Mouse (Mus musculus): ENCODE measurements around the gene Chmp3. TPM values are rescaled to one million over a fixed set of nuclear protein-coding genes. Genes with fewer than 3 reads are reported as not detected.

Gene Chmp3
- total and polyA plus RNA-seq, 2 experiments from 2014 or later, result 46.1 to 62.5 TPM

GRCm38 (mm10) chr6:71530176-71530575, 13.4 kb upstream of the Chmp3 start:
- Histone ChIP-seq H3K4me2 (ENCODE audit: low read depth, low read length) (no peak overlapping the region), H3K4me3 (ENCODE audit: low read depth, low read length) (no peak overlapping the region), H3K9me3 (replicated peaks; ENCODE audit: control insufficient read depth, low read length) (no peaks in the 10 kb centered on the region), H3K27me3 (ENCODE audit: control insufficient read depth, insufficient read depth, low read length) (no peaks in the 10 kb centered on the region), H3K4me1 (ENCODE audit: control insufficient read depth, insufficient read depth) (no peaks in the 10 kb centered on the region), H3K36me3 (replicated peaks; ENCODE audit: control insufficient read depth, insufficient read depth, low read length) (no peaks in the 10 kb centered on the region), H3K27ac (ENCODE audit: low read depth) (no peak overlapping the region), H3K9ac (replicated peaks; ENCODE audit: low read depth, low read length) (no peak overlapping the region)
- ATAC-seq (ENCODE audit: insufficient read depth, low read depth) (no peak), DNase-seq (ENCODE audit: low spot score) (no peak)
- TF ChIP-seq CTCF (IDR thresholded peaks at IDR 0.05; ENCODE audit: low read depth), result no peak
- TF ChIP-seq EP300 (IDR thresholded peaks at IDR 0.05; ENCODE audit: low read depth), result no peak
- WGBS, result 82% methylated on average over 8 of the region's 8 CpGs

- no peaks in the 10 kb centered on the region for H3K27me3 ChIP-seq (ENCODE audit: control insufficient read depth, insufficient read depth, low read length)
- no peak overlapping the region for H3K27ac ChIP-seq (ENCODE audit: low read depth)
- no peak overlapping the region for H3K4me3 ChIP-seq (ENCODE audit: low read depth, low read length)
- peak; percentile 51; the same call in 1 of the 2 replicates for ATAC-seq (ENCODE audit: insufficient read depth, low read depth)
- no peaks in the 10 kb centered on the region for H3K36me3 ChIP-seq (replicated peaks; ENCODE audit: control insufficient read depth, insufficient read depth, low read length)
- H3K4me2 ChIP-seq (ENCODE audit: low read depth, low read length), result no peak overlapping the region
- no peak for TF ChIP-seq EP300 (IDR thresholded peaks at IDR 0.05; ENCODE audit: low read depth)
- TF ChIP-seq CTCF (IDR thresholded peaks at IDR 0.05; ENCODE audit: low read depth), result no peak
- no peaks in the 10 kb centered on the region for H3K4me1 ChIP-seq (ENCODE audit: control insufficient read depth, insufficient read depth)
- DNase-seq (ENCODE audit: low spot score), result peak; percentile 53
- H3K9me3 ChIP-seq (replicated peaks; ENCODE audit: control insufficient read depth, low read length), result no peaks in the 10 kb centered on the region
- H3K9ac ChIP-seq (replicated peaks; ENCODE audit: low read depth, low read length), result no peak overlapping the region
Measured at GRCm38 (mm10) chr6:71537286-71537685, 6.3 kb upstream of the Chmp3 start.

- DNase-seq (ENCODE audit: low spot score) (peak; percentile 66), ATAC-seq (ENCODE audit: insufficient read depth, low read depth) (peak; percentile 81)
- Histone ChIP-seq H3K9me3 (replicated peaks; ENCODE audit: control insufficient read depth, low read length) (no peaks in the 10 kb centered on the region), H3K27ac (ENCODE audit: low read depth) (peak overlapping the region; percentile 73), H3K4me3 (ENCODE audit: low read depth, low read length) (no peak overlapping the region), H3K27me3 (ENCODE audit: control insufficient read depth, insufficient read depth, low read length) (no peaks in the 10 kb centered on the region), H3K9ac (replicated peaks; ENCODE audit: low read depth, low read length) (no peak overlapping the region), H3K4me2 (ENCODE audit: low read depth, low read length) (no peak overlapping the region), H3K36me3 (replicated peaks; ENCODE audit: control insufficient read depth, insufficient read depth, low read length) (peaks cover 8% of the 10 kb centered on the region; the same call in 1 of the 2 replicates), H3K4me1 (ENCODE audit: control insufficient read depth, insufficient read depth) (peaks cover 6% of the 10 kb centered on the region; the same call in 1 of the 2 replicates)
- TF ChIP-seq EP300 (IDR thresholded peaks at IDR 0.05; ENCODE audit: low read depth) (no peak), CTCF (IDR thresholded peaks at IDR 0.05; ENCODE audit: low read depth) (no peak)
- 53% methylated on average over 2 of the region's 2 CpGs for whole genome bisulfite sequencing
Measured at GRCm38 (mm10) chr6:71555507-71555951, 11.9 kb downstream of the Chmp3 start.

GRCm38 (mm10) chr6:71556826-71557225, 13.2 kb downstream of the Chmp3 start:
- Histone ChIP-seq H3K4me1 (ENCODE audit: control insufficient read depth, insufficient read depth) (peaks cover 6% of the 10 kb centered on the region; the same call in 1 of the 2 replicates), H3K27me3 (ENCODE audit: control insufficient read depth, insufficient read depth, low read length) (no peaks in the 10 kb centered on the region), H3K9me3 (replicated peaks; ENCODE audit: control insufficient read depth, low read length) (no peaks in the 10 kb centered on the region), H3K9ac (replicated peaks; ENCODE audit: low read depth, low read length) (no peak overlapping the region), H3K4me3 (ENCODE audit: low read depth, low read length) (no peak overlapping the region), H3K27ac (ENCODE audit: low read depth) (no peak overlapping the region), H3K36me3 (replicated peaks; ENCODE audit: control insufficient read depth, insufficient read depth, low read length) (peaks cover 14% of the 10 kb centered on the region), H3K4me2 (ENCODE audit: low read depth, low read length) (no peak overlapping the region)
- no peak for TF ChIP-seq EP300 (IDR thresholded peaks at IDR 0.05; ENCODE audit: low read depth)
- TF ChIP-seq CTCF (IDR thresholded peaks at IDR 0.05; ENCODE audit: low read depth), result no peak
- no peak for ATAC-seq (ENCODE audit: insufficient read depth, low read depth)
- 90% methylated on average over 2 of the region's 2 CpGs for WGBS
- no peak for DNase-seq (ENCODE audit: low spot score)

GRCm38 (mm10) chr6:71568616-71569015, 25.0 kb downstream of the Chmp3 start:
- Histone ChIP-seq H3K4me2 (ENCODE audit: low read depth, low read length) (no peak overlapping the region), H3K9ac (replicated peaks; ENCODE audit: low read depth, low read length) (no peak overlapping the region), H3K27ac (ENCODE audit: low read depth) (peak overlapping the region; percentile 8; the same call in 1 of the 2 replicates), H3K27me3 (ENCODE audit: control insufficient read depth, insufficient read depth, low read length) (no peaks in the 10 kb centered on the region), H3K36me3 (replicated peaks; ENCODE audit: control insufficient read depth, insufficient read depth, low read length) (peaks cover 26% of the 10 kb centered on the region), H3K4me3 (ENCODE audit: low read depth, low read length) (no peak overlapping the region), H3K9me3 (replicated peaks; ENCODE audit: control insufficient read depth, low read length) (no peaks in the 10 kb centered on the region), H3K4me1 (ENCODE audit: control insufficient read depth, insufficient read depth) (0 out of 2 replicates have a peak, but pooled peaks cover 5% of the 10 kb centered on the region)
- whole genome bisulfite sequencing, result 70% methylated on average over 3 of the region's 3 CpGs
- TF ChIP-seq EP300 (IDR thresholded peaks at IDR 0.05; ENCODE audit: low read depth) (no peak), CTCF (IDR thresholded peaks at IDR 0.05; ENCODE audit: low read depth) (no peak)
- DNase-seq (ENCODE audit: low spot score) (no peak), ATAC-seq (ENCODE audit: insufficient read depth, low read depth) (no peak)

- Histone ChIP-seq H3K27me3 (ENCODE audit: control insufficient read depth, insufficient read depth, low read length) (no peaks in the 10 kb centered on the region), H3K9ac (replicated peaks; ENCODE audit: low read depth, low read length) (no peak overlapping the region), H3K4me1 (ENCODE audit: control insufficient read depth, insufficient read depth) (0 out of 2 replicates have a peak, but pooled peaks cover 5% of the 10 kb centered on the region), H3K27ac (ENCODE audit: low read depth) (peak overlapping the region; percentile 8; the same call in 1 of the 2 replicates), H3K9me3 (replicated peaks; ENCODE audit: control insufficient read depth, low read length) (no peaks in the 10 kb centered on the region), H3K36me3 (replicated peaks; ENCODE audit: control insufficient read depth, insufficient read depth, low read length) (peaks cover 30% of the 10 kb centered on the region), H3K4me2 (ENCODE audit: low read depth, low read length) (no peak overlapping the region), H3K4me3 (ENCODE audit: low read depth, low read length) (no peak overlapping the region)
- ATAC-seq (ENCODE audit: insufficient read depth, low read depth) (no peak), DNase-seq (ENCODE audit: low spot score) (no peak)
- TF ChIP-seq EP300 (IDR thresholded peaks at IDR 0.05; ENCODE audit: low read depth) (no peak), CTCF (IDR thresholded peaks at IDR 0.05; ENCODE audit: low read depth) (no peak)
- WGBS, result 57% methylated on average over 2 of the region's 2 CpGs
Measured at GRCm38 (mm10) chr6:71569025-71569424, 25.4 kb downstream of the Chmp3 start.

All from heart, postnatal 0 days (tissue).